Mouse (Mus musculus) ES-CJ7 (cell line): Measurements from ENCODE around the gene Hoxb5.

ENCODE experiments used
- DNase-seq: peaks from one replicate; pipeline ENCODE4 v3.0.0; 2011; ENCODE audit warnings: low read depth, low spot score

Hoxb5 gene

DNA sequence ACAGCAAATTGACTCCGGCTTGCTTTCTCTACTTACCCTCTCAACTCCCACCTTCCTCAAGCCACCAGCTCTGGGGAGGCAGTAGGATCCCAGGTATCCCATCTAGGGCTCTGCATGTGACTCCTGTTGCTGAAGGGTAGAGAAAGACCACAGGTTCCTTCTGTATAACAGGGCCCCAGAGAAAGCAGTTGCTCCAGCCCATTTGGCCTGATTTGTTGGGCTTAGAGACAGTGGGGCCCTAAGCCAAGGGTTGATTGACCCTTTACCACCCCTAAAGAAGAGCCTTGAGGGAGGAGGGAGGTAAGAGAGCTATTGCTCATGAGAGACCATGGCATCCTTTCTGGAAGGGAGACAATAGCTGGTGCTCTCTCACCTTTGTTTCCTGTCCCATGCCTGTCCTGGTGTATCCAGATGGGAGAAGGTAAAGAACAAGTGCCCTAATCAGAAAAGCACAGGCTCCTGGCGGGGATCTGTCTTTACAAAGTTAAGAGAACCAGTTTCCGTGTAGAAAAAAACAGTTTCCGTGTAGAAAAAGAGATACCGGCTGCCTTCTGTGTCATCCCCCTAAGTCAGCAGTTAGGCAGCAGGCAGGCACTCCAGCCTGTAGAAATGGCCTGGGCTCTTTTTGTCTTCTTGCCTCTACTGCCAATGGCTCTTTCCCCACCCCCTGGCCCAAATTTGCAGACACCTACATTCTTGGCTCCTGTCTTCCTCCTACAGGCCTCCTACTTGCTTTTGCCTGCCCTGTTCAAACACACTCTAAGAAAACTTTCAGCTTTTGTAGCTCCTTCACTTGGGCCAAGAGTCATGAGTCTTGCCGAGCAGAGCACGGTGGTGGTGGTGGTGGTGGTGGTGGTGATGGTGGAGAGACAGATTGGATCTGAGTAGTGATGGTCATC, 36.1 kb downstream of the Hoxb5 start:
- DNase-seq: no peak

DNA sequence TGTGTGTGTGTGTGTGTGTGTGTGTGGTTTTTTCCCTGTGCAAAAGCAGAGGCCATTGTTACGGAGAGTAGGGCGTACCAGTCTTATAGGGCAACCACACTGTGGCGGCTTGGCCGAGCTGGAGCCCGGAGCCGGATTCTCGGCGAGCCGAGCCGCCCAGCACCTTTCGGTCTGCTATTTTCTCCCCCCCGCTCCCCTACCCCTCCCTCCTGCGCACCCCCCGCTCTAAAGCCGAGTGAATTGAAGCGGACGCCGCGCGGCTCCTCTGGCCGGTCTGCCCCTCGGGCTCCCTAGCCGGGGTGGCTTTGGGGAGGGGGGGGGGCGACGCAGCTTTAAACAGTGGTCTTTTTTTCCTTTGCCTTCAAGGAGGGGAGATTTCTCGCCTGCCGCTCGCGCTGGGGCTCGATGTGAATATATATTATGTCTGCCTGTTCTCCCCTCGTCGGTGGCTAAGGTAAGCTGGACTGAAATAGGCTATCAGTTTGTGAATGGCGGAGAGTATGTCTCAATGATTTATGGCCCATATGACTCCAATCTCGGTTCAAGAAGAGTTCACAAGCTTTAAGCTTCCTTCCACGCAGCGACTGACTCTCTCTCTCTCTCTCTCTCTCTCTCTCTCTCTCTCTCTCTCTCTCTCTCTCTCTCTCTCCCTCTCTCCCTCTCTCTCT, 37.7 kb downstream of the Hoxb5 start:
- DNase-seq: peak; percentile 57

DNA sequence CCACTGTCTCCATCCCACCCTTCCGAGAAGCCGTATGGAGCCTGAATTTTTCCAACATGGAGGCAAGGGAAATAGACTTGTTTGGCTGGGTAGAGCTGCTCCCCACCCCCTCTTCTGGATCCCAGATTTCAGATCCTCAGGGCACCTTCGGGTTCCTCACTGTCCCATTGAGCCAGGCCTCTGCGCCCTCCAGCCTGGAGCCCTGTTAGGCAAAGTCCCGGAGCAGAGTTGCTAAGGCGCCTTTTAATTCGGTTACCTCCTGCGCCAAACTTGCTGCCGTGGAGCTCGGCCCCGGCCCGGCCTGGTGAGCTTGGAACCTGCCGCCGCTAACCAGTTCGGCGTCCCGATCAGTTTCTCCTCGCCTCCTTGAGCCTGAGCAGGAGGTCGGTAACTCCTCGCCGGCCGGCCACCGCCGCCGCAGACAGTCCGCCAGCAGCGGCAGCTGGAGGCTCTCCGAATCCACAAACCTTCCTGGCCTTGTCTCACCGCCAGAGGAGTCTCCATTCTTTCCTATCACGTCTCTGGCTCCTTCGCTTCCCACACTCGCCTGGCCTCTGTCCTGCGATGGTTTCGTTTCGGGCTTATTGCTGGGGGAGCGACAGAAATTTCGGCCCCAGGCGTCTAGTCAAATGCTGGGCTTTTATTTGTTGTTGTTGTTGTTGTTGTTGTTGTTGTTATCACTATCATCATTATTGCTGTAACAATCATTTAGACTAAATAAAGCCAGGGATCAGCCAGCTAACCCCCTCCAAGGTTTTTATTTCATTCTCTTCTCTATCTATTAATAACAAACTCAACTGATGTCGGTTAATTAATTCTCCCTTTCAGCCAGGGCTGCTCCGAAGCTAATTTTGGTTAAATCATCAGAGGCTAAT, 38.8 kb downstream of the Hoxb5 start:
- peak; percentile 73 for DNase-seq

DNA sequence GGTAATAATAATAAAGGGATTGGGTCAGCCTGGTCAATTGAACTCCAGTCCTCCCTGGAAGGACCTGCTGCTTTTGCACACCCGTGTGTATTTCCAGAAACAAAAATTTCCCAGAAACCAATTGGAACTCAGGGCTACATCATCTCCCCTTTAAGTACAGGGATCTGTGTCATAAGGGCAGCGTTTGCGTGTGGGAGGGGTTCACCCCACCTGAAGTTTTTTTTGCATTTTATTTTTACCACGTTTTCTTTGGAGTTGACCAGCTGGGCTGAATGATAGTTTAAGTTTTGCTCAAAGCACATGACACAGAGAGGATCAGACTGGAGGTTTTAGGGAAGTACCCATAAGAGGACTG, 39.4 kb downstream of the Hoxb5 start:
- no peak for DNase-seq

DNA sequence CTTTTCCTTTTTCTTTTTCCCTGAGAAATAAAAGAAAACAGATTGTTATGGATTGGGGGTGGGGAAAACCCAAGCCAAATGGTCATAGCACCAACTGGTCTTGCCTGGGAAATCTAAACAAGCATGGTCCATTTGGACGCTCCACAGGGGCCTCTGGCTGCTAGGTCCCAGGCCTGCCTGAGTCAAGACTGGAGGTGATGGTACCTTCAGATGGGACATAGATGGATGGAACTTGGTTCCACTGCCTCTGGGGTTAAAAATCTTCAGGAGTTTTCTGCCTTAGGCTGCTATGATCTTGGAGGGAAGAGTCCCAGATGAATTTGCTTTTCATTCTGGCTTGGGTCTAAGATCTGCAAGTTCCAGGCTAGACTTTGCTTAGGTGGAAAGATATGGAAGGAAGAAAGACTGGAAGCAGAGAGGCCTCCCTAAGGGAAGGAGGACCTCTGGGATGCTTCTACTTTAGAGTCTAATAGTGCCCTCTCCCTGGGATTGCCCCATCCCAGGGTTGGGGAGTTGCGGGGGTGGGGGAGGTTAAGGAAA, 40.1 kb downstream of the Hoxb5 start:
- DNase-seq: no peak

DNA sequence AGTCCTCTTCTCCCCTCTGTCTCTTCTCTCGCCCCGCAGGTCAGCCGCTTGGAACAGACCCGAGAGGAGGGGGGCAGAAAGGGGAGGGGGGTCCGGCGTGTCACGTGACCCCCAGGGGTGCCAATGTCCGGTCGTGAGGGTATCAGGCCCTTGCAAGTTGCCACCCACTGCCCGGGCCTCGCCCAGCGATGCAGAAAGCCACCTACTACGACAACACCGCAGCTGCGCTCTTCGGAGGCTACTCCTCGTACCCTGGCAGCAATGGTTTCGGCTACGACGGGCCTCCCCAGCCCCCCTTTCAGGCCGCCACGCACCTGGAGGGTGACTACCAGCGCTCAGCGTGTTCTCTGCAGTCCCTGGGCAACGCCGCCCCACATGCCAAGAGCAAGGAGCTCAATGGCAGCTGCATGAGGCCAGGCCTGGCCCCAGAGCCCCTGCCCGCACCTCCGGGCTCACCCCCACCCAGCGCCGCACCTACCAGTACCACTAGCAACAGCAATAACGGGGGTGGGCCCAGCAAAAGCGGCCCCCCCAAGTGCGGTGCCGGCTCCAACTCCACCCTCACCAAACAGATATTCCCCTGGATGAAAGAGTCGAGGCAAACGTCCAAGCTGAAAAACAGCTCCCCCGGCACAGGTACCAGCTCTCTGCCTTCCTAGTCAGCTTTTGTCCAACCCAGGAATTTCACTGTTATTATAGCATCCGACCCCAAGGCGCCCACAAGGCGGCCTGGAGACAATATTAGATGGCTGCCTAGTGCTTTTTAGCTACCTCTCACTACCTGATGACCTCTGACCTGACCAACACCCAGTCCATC, 41.1 kb downstream of the Hoxb5 start:
- no peak for DNase-seq

DNA sequence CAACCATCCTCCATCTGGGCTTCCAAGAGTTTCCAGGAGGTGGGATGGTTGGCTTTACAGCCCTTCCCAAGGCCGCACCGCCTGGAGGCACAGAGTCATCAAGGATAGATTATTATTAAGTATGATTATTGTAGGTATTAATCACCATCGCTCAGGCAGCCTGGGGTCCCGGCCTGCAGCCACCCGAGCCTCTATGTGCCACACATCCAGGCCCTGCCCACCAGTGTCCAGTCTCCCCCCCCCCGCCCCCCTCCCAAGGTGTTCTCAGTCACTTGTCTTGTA, 41.7 kb downstream of the Hoxb5 start:
- no peak for DNase-seq

DNA sequence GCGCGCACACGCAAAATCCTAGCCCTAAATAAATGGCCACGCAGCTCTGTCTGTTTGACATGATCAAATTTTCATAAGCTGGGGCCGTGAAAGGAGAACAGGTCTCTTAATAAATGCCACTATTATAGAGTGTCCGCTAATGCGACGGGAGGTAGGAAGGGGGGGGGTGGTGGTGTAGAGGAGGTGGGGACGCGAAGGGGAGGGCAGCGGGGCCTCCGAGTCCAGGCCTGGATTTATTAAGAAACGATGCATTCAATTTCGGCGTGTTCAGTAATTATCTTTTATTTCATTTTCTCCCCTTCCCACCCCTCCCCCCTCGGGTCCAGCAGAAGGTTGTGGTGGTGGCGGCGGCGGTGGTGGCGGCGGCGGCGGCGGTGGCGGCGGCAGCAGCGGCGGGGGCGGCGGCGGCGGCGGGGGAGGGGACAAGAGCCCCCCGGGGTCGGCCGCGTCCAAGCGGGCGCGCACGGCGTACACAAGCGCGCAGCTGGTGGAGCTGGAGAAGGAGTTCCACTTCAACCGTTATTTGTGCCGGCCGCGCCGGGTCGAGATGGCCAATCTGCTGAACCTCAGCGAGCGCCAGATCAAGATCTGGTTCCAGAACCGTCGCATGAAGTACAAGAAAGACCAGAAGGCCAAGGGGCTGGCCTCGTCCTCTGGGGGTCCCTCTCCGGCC, 42.2 kb downstream of the Hoxb5 start:
- DNase-seq: no peak

DNA sequence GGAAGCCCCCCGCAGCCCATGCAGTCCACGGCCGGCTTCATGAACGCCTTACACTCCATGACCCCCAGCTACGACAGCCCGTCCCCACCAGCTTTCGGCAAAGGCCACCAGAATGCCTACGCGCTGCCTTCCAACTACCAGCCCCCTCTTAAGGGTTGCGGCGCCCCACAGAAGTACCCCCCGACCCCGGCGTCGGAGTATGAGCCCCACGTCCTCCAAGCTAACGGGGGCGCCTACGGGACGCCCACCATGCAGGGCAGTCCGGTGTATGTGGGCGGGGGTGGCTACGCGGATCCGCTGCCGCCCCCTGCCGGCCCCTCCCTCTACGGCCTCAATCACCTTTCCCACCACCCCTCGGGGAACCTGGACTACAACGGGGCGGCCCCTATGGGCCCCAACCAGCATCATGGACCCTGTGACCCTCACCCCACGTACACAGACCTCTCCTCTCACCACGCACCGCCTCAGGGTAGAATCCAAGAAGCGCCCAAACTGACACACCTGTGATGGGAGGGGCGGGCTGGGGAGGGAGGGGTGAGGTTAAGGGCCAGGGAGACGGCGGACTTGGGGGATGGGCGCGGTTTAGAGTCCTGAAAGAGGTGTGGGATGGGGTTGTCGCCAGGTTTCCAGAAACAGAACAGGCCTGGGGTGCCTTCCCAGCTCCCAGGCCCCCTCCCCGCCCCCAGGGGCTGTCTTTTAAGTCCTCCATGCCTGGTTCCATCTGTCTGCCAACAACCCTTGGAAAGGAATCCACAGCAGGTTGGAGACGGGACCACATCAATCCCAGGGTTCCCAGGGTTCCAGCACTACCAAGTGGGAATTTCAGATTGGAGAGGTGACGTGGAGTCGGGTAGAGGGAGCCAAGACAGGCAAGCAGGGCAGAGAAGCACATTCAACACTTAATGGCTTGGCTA, 43.0 kb downstream of the Hoxb5 start:
- peak; percentile 84 for DNase-seq

DNA sequence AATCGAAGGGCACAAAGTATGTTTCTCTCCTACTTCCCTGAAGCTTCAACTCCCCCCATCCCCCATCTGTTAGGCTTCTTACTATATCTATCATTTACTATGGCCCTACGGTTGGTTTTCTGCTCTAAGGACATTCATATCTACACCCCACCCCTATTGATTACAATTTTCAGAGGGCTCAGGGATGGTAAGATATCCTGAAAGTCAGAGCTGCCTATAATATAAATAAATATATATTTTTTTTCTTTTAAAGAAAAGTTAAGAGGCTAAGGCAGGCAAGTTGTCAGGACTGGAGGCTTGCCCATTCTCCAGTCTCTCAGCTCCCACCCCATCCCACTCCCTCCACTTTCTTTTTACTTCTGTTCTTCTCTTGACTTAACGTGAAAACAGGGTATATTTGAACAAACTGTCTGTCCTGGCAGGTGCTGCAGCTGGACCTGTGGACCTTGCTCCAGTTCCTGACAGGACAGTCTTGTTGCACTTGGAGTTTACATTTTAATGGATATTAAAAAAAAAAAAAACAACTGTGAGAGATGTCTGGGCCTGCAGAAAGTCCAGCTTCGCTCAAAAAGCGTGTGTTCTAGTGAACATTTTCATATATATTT, 43.9 kb downstream of the Hoxb5 start:
- DNase-seq: no peak

DNA sequence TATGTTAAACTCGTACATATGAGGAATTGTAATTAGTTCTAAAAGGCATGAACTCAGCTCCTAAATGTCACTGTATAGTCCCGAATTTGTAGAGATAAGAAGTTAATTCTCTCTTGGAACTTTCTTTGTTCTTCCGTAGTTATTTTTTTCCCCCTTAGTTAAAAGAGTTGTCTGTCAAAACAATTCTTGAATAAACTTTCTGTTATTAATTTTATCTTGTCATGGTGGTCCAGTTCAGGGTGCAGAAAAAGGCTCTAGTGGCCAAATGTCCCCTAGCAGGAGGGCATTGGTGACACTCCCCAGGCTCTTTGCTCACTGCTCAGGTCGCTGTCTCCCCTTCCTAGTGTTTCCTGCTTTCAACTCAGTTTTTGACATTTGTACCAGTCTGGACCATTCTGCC, 44.6 kb downstream of the Hoxb5 start:
- no peak for DNase-seq

DNA sequence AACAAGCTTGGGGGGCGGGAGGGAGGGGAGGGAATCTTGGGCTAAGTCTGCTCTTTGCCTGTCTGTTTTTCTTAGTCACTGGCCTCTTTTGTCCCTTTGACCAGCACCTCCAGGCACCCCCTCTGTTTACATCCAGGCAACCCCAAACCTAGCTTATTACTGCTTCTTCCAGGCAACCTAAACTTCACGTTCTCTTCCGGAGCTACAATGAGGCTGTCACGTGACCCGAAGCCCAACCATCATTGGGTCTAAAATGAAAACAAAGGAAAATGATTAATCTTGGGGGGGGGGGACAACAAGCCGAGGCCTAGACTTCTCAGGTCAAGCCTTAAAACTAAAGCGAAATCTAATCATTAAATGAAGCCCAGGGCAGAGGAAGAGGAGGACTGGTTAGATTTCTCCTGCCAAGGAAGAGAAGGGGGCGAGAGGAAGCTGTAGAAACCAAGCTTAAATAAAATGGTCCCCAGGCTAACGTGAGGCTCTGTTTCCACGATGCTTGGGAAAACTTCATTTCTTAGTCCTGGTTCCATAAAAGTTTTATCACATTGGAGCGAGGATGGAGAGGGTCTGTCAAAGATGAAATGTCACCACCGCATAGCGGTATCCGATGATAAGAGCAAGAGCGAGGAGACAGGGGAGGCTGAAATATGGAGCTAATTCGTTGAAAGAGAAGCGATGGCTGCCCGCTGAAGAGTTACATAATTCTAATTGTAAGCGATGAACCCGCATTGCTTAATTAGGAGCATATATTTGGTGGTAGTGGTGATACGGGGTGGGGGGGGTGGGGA, 45.2 kb downstream of the Hoxb5 start:
- no peak for DNase-seq

DNA sequence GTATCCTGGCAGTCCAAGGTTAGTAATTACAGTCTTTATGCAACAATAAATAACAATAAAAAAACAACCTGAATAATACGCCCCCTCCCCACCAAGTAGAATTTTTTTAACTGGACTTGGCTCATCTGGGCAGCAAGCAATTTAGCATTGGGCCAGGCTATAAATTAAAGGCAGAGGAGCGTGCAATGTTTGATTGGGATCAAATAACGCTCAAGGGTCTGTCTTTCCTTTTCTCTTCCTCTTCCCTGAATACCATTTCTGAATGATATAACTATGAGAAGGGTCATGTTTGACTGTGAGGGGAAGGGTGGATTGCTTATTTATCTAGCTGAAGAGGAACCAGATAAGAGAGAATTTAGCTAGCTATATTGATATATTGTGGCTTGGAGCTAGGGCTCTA, 45.9 kb downstream of the Hoxb5 start:
- DNase-seq: no peak

DNA sequence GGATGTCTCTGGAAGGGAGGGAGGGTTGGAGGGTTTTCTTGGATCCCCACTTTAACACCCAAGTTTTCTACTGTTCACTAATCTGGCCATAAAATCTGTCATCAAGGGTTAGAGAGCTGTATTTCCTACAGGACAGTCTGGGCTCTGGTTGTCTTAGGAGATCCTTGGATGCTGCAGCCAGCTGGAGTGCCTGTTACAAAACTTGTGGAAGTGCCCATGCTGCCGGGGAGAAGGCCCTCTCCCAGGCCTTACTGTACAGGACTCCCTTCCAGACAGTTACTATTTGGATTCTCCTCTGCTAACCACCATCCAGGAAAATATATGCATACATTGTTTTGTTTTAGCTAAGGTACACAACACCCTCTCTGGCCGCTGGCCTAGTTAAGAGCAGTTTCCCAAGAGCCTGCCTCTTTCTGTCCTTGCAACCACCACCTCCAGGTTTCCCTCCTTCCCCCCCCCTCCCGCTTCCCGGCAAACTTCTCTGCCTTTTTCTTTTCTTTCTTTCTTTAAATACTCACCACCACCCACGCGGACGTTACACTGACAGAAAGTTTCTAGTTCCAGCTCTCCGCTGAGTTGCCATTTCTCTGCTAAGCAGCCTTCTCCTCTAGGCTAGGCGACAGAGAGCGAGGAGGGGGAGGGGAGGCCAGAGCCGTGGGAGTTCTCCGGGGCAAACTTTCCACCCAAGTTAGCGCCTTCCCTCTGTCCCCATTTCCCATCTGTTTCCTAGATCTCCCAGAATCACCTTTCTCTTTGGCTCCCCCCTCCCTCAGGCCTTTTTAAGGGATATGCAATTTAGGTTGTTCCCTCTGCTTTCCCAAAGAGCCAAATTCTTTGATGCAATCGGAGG, 46.6 kb downstream of the Hoxb5 start:
- peak; percentile 86 for DNase-seq

DNA sequence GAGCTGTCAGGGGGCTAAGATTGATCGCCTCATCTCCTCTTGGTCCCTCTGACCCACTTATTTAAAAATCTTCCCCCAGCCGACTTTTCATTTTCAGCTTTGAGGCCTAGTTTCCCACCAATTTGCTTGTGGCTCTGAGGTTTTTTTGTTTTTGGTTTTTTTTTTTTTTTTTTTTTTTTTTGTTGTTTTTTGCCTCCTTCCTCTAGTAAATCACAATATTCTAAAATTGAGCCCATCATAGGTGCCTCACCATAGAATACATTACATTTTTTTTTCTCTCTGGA, 47.1 kb downstream of the Hoxb5 start, which contains the start of gene Hoxb2:
Gene Hoxb2 (plus strand): TSS at position 185 of the 284 bp plus-strand sequence.
- no peak for DNase-seq

DNA sequence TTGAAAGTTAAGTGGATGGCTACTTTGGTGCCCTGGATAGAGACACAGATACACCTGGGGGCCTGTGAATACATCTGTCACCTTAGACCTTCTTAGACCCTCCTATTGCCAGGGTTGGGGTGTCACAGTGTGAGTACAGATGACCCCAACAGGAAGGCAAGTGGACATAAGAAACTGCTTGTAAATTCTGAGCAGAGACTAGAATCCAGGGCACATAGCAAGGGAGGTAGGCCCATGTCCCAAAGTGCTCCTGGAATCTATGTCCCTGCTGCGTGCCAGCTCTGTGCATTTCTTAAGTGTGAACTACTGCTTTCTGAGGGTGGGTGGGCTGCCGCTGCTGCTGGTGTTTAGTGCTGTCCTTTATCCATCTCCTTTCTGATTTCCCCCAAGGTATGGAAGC, 47.7 kb downstream of the Hoxb5 start:
- DNase-seq: no peak

DNA sequence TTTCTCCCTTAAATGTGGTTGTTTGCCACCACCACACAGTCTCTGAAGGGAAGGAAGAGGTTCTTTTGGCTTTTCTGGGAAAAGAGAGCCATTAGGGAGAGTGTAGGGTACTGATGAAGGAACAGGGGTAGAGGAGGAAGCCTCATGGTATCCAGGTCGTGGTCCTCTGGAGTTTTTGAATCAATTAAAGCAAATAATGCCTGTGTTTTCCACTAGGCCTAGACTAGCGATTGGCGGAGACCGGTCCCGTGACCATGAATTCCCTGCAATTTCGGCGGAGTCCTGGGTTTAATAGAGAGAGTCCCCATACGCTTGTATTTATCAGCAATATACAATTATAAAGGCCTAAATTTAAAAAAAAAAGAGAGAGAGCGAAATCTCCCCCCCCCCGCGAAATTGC, 48.2 kb downstream of the Hoxb5 start:
- no peak for DNase-seq

DNA sequence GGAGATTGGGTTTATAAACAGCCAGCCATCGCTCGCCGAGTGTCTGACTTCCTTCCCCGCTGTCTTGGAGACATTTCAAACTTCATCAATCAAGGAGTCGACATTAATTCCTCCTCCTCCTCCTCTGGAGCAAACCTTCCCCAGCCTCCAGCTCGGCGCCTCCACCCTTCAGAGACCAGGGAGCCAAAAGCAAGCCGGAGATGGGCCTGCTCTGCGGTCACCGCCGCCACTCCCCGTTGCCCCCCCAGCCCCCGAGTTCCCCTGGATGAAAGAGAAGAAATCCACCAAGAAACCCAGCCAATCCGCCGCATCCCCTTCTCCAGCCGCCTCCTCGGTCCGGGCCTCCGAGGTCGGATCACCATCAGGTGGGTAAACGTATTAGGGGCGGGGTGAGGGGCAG, 48.7 kb downstream of the Hoxb5 start:
- DNase-seq: peak; percentile 57
